Mouse (Mus musculus) layer of hippocampus, adult 9-10 months (tissue): ENCODE measurements around the gene Akr1c18.
"Not testable (repeated sequence)": the region's sequence is repeated elsewhere in the genome, so short reads cannot be mapped to it uniquely, and the experiment has no call there.

ENCODE experiments used
- DNase-seq: peaks from one replicate; pipeline ENCODE4 v3.0.0; 2022; ENCODE audit warnings: low spot score

Akr1c18 gene

DNA sequence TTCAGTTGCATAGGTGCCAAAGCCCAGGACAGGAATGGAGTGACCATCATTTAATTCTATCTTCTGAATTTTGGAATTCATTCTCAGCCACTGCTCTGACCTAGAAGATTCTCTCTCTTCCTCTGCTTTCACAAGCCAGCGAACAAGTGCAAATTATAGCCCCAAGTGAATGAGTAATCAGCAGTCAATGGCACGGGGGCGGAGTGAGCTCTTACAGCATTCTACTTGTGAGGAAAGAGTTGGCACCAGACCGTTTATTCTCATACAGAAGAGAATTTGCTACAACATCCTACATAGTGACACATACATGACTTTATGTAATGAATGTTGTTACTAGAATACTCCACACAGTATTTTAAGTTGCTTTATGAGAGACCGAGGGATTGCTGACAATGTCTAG lies at the start of gene Akr1c18:
Akr1c18 (minus strand) TSS at position 137 of the 400 bp plus-strand sequence.
- DNase-seq, result peak; percentile 3

DNA sequence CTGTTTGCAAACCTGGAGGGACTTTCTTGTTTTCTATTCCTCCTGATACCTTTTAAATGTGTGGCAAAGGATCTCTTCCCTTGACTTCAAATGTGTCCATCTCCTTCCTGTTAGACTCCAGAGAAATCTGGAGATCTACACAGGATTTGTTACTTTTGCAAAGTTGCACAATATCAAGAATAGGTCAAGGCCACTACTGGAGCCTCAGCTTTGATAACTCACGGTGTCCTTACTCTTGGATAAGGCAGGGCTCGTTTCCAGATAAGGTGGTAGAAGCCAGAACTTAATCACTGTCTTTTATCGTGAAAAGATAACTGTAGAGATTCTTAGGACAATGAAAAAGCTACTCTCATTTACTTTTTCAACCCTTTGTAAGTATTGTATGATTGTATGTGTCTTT lies 42.1 kb upstream of the Akr1c18 start:
- no peak for DNase-seq

DNA sequence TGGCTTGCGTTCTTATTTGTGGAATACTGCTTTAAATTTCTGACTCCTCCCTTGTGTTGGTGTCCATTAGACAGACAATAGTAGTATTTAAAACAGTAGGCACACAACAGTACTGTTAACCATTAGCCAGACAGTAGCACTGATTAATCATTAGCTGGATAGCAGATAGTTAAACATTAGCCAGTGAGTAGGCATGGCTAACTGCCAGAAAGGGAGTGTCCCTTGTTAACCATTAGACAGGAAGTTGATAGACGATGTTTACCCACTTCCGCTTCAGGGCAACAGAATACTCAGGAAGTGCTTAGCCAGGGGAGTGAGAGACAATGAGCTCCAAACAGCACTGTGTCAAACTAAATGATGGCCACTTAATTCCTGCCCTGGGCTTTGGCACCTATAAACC lies 40.5 kb upstream of the Akr1c18 start, which contains the start of gene Akr1c13:
Akr1c13 (plus strand) TSS at position 247 of the 400 bp plus-strand sequence.
- no peak for DNase-seq

DNA sequence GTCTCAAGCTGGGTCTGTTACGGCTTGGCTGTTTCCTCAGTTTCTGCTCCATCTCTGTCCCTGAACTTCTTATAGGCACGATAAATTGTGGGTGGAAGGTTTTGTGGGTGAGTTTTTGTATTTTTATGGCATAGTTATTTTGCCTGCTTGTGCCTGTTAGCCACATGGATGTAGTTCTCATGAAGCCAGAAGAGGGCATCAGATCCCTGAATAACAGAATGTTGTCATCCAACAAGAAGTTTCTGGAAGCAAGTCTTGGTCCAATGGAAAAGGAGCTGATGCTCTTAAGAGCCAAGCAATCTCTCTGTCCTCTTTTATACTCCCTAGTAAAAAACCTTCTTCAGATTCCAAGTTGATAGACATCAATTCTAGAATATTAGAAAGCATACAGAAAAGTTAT lies 37.7 kb upstream of the Akr1c18 start:
- peak; percentile 3 for DNase-seq

DNA sequence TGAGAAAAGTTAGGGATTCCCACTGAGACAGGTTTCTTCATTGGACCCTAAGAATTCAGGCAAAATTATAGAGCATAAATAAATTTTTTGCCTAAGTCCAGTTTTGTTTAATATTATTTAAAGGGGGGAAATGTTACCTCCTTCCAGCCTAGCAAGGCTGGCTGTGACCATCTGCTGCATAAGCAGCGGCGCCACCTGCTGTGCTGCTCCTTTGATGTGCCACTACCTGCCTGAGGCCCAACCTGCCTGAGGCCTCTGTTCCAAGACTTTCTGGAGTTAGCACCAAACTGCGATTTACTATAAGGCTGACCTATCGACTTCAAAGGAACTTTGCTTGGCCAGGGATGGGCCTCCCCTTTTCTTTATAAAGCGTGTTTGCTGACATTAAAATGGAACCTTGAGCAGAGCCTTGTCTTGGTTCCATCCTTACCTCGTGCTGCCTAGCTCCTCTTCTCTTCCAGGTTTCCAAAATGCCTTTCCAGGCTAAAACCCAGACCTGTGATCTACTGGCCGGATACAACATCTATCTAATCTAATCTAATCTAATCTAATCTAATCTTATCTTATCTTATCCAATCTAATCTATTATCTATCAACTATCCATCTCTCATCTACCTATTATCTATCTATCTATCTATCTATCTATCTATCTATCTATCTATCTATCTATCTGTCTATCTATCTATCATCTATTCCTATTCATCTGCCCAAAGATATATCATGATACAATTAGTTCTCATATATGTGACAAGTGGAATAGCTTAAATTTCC lies 36.4 kb upstream of the Akr1c18 start:
- DNase-seq, result not testable (repeated sequence)

DNA sequence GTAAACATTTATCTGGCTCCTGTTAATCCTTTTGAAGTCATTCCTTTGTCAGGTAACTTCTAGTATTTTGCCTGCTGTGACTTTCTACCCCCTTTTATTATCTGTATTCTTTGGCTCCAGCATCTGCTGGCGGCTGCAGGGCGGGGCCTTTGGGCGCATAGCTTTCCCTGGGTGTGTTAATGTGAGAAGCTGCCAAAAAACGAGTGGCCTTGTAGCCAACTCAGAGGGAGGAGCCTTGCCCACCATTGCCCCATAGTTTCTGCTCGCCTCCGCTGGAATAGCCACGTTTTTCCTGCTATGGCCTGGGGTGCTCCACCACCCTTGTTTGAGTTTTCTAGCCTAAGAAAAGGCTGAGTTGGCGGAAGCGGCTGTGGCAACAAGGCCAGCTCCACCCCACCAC lies 32.7 kb upstream of the Akr1c18 start:
- no peak for DNase-seq

DNA sequence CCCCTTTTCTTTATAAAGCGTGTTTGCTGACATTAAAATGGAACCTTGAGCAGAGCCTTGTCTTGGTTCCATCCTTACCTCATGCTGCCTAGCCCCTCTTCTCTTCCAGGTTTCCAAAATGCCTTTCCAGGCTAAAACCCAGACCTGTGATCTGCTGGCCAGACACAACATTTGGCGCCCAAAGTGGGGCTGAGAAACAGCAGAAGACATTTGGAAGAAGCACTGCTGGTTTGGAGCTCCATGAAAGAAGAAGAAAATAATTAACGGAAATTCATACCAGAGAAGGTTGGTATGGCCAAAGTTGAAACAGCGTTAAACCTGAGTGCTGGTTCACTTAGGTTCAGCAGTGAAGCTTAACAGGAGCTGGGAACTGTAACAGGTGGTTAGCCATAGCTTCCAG lies 30.9 kb upstream of the Akr1c18 start:
- DNase-seq, result not testable (repeated sequence)

DNA sequence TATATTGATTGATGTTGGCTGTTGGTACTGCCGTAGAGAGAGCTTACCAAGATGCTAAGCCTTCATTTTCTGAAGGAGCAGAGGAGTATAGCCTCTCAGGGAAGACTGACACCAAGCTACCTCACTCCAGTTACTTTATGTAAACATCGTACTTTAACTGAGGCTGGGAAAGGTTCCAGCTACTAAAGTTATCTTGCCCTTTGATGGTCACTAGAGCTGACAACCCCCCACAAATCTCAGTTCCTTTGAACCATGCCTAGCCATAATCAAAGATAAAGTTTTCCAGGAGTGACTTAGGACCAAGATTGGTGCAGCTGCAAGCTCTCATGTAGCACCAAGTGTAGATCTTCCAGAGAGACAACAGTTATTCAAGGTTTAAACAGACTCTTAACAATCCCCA lies 22.5 kb upstream of the Akr1c18 start:
- DNase-seq, result no peak

DNA sequence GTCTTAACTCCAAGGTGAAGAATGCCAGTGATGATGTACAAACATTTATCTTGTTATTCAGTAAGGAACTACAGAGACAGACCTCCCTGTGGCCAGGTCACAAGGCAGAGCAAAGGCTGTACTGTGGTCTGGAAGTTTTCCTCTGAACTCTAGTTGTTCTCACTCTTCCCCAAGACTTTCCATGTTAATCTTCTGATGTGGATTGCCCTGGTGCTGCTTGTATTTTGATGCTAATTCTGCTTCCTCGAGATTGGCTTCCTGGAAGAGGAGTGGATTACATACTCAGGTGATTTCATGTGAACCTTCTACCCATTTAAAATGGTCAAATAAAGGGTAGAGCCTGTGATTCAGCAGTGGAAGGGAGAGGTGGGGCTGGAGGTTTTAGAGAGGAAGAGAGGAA lies 17.6 kb upstream of the Akr1c18 start:
- DNase-seq, result no peak

DNA sequence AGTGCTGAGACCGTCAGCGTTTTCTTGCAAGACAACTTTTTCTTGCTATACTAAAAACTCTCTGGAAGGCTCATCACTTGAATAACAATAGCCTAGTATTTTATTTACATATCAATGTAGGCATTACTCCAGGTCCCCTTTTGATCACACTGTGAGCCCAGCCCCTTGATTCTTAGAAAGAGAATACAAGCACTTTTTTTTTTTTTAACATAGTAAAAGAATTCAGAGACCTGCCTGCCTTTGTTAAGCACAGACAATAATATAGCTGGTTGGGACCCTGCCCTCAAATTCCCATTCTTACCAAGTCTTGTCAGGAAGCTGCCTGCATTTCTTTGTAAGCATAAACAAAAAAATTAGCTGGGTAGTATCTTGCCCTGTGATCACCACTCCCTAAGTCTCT lies 4.8 kb upstream of the Akr1c18 start:
- DNase-seq, result no peak

DNA sequence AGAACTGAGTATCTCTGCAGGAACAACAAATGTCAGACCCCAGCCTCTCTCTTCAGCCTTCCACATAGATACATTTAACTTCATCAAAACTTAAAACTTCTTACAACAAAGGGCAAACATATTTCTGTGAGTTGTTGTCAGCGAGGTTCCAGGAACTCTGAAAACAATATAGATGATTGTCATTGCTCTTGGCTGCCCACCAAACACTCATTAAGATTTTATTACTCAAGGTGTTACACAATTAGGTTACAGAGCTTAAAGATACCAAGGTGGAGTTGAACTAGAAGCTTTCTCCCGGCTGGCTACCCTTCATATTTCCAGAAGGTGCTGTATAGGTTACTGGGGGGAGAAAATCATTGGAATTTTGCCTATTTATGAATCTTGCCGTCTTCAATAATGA lies 3.1 kb upstream of the Akr1c18 start:
- DNase-seq, result no peak

DNA sequence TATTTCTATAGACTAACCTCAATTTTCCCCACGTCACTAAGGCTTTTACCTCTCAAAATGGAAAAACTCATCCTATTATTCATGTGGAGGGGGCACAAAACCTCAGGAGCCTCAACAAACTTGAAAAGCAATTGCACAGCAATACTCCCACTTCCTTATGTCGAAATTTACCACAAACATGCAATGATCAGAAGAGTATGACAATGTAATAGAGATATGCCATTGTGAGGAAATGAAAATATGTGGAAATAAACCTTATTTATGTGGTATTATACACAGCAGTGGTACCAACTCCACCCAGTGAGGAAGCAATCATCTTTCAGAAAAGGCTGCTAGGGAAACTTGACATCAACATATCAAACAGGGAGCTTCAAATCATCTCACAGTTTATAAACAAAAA lies 2.5 kb upstream of the Akr1c18 start:
- DNase-seq, result no peak

DNA sequence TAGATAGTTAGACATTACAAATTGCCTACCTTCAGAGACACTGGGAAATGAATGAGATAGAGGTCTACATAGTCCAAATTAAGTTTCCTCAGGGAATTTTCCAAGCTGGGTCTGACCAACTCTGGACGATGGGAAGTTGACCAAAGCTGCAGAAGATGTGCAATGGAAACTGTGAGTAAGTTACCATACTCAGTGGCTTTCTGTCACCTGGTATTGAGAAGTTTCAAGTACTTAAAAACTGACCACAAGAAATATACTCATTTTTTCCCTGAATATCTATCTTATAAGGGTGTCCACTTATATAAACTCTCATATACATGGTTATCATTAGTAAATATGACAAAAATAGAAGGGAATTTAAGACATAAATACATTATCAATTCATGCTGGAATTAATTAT lies 6.2 kb downstream of the Akr1c18 start:
- no peak for DNase-seq

DNA sequence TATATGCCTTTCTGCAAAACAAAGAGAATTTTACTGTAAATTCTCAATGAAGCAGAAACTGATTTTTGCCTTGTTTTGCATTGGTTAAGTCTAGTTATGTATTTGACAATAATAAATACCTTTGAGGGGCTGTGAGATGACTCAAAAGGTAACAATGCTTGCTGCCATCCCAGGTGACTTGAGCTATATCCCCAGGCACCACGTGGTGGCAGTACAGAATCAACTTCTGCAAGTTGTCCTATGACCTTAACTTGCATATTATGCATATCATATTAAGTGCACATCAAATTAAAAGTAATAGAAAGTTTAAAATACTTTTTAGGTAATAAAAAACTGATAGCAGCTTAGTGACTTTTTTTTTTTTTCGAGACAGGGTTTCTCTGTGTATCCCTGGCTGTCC lies 17.4 kb downstream of the Akr1c18 start:
- no peak for DNase-seq

DNA sequence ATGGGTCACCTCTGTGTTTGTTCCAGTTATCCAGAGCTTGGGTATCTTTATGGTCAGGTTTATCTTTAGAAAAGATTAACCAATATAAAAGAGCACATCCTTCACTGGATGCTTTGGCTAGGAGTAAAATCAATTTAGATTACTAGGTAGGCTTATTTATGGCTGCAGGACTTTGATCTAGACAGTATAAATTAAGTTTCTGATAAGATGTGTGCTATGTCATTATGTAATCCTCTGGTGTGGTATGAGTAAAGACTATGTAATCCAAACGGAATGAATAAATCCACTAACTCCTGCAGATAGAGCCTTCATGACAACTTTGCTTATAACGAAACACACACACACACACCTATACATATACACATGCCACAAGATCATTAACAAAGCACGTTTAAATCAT lies 18.7 kb downstream of the Akr1c18 start:
- no peak for DNase-seq

DNA sequence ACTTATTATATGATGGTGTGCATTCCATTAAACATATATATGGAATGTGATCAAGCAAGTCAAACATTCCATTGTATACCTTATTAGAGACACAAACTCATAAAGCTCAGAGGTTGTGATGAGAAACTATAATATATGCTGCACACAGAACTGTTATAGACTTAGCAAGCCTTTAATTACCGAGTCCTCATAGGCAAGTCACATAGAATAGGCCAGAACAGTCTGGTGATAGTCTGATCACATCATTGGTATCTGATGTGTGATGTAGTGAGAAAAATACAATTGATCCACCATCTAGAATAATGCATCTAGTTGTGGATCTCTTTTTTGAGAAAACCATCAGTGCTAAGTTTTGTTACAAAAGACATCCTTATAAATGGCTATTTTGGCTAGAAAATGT lies 19.1 kb downstream of the Akr1c18 start:
- no peak for DNase-seq

DNA sequence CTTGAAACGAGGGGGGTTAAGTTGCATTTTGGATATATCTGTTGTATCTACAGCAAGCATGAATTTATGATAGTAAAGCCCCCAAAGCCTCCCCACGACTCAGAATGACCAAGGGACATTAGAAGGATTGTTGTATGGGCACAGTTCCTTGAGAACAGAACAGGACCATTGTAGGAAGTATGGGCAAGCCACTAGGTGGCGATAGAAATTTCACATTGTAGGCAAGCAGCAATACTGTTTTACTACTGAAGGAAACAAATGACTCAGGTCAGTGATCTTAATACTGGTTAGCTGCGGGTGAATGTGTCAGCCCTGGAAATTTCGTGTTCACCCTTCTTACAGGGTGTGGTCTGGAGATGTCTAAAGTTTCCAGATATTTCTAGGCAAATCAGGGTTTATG lies 21.4 kb downstream of the Akr1c18 start:
- no peak for DNase-seq

DNA sequence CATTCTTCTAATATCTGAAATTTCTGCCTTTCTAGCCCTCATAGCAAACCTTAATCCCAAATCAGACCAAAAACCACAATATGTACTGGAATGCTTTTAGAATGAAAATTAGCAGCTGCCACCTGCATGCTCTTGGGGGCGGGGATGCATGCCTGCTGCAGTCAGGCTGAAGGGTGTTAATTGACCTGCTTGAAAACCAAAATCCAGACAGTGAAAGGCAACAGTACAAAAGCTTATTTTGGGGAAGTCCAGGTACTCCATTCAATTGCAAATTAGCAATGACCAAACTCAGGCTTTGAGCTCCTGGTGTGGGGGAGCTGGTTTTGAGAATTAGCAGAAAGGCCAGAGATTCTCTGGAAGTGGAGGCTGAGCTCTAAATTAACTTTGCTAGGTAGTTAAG lies 24.6 kb downstream of the Akr1c18 start:
- not testable (repeated sequence) for DNase-seq

DNA sequence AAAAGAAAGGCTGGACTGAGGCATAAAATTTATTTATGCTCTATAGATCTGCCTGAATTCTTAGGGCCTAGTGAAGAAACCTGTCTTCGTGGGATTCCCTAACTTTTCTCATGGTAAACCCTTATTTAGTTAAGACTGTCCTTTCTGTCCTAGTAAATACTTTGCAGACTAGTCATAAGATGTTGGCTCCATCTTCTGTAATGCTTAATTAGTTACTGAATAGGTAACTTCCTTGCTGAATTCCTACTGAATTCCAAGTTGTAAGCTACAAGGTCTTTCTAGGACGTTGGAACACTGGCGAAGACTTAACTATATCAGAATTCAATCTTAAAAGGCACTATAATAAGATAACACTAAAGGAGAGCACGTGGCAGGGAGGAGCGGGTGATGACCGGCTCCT lies 26.0 kb downstream of the Akr1c18 start:
- not testable (repeated sequence) for DNase-seq

DNA sequence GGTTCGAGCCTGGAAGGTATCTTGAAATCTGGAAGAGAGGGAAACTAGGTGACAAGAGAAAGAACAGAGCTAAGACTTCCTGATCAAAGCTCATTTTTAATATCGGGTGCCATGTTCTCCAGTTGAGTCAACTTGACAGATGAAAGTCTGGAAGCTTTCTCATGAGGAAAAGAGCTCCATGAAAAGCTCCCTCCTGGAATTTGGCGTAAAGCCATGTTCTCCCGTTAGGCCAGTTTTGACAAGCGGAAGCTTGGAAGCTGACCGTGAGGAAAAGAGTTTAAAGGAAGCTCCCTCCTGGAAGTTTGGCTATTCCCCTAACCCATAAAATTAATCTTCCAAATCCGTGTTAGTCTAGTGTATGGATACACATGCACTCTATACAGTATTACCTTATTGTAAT lies 27.3 kb downstream of the Akr1c18 start:
- DNase-seq, result no peak

DNA sequence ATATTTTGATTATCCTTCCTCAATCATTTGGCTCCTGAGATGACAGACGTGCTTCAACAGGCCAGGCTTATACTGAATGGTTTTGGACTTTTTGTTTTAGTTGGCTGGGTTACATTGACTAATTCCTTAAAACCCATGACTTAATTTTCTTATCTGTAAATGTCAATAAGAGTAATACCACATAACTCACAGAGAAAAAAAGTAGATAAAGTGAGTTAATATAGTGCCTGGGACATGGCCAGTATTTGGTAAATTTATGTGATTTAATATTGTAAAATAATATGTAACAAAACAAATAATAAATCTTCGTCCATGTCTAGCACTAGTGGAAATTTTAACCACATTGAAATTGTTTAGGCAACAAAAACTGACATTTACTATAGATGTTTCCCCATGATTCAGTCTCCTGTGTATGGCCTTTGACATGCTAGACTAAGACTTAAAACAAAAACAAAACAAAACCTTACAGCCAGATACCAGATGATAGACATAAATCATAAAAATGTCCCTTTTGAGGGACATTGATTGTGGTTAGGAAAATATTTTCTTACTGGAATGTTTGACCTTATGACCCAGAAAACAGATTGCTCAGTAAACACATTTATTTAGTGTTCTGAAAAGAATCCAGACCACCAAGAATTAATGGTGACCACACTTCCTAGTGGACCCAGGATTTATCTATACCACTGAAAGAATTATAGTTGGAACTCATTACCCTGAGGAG lies 31.1 kb downstream of the Akr1c18 start:
- DNase-seq, result no peak

DNA sequence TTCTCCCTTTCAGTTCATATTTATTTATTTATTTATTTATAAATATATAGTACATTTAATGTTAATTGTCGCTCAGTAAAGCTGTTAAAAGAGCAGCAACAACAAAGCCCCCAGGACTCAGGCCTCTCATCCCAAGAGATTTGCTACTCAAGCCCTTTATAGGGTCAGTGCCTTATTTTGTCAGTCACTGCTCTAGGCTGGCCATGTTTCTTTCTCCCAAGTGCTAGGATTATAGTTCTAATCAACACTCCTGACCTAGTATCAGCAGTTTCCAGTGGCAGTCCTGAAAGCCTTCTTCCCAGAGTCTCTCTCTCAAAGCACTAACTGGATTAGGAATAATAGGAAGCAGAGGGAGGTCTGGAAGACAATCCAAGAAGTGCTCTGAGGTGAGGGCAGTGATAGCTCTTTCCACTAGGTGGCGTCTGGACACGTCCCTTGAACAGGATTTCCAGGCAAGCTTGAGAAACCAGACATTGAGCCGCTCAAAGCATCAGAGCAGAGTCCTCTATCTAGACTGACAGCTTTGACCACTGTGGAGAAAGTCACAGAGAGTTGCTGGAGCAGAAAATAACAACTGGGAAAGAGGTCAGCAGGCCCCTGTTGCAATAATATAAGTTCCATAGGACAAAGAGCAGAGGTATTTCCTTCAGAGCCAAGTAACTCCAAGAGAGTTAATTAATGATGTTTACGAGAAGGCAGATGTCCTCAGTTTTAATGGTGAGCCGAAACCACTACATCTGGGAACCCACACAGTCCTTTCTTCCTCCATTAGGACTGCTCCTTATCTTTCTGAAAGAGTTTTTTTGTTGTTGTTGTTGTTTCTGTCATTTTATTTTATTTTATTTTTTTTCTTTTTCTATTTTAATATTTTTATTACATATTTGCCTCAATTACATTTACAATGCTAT lies 39.9 kb downstream of the Akr1c18 start:
- DNase-seq, result peak; percentile 15

DNA sequence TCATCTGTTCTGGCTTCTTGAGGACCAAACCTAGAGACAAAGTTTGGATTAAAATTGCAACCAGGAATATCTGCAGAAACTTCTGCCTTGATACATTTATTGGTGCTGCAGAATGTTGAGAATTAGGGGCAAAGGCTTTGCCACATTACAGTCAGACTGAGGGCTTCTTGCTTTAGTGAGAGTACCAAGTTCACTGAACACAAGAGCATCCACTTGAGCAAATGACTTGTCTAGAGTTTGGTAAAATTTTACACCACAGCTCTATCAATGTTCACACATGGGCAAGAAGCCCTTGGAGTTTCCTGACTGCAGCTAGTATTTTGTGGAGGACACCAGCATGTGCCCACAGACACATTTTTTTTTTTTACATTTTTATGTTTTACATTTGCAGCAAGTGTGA lies 47.7 kb downstream of the Akr1c18 start:
- no peak for DNase-seq
